Mouse (Mus musculus): ENCODE data around the gene Hsdl1. TPM values are rescaled to one million over a fixed set of nuclear protein-coding genes. Genes with fewer than 3 reads are reported as not detected.

The Hsdl1 gene
- total RNA-seq (2023) = 10 to 100 TPM; 32.4 to 32.8 TPM

GRCm38 (mm10) chr8:119574437-119575365 is at the start of gene Hsdl1, which contains the start of gene Dnaaf1:
Hsdl1 (minus strand) TSS chr8:119575183.
Dnaaf1 (plus strand) TSS chr8:119575235.

GRCm38 (mm10) chr8:119612471-119612870 is 37.5 kb upstream of the Hsdl1 start, which contains the start of gene Adad2:
Adad2 (plus strand) TSS chr8:119612747.

DNA sequence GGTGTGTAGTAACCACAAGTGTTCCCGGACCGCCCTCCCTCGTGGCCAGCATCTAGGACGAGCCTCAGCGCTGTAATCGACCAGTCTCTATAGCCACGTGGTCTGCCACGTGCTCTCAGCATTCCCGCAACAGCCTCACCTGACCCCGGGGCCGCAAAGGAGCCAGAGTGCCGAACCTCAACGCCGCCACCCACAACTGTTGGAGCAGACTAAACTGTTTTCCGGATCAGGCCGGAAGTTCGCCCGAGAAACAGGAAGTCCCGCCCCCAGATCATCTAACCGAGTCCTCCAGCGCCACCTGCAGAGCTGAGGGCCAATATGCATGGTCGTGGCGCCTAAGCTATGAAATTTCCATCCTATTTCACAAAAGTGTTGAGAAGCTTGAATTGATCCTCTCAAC is 30.0 kb upstream of the Hsdl1 start, which contains the start of gene Taf1c:
TSS of gene Taf1c (minus strand) at position 227 of the 400 bp plus-strand sequence.

GRCm38 (mm10) chr8:119558603-119559401 is 16.2 kb downstream of the Hsdl1 start, which contains the start of gene Mbtps1:
Mbtps1 (minus strand) TSS chr8:119558735.

Other genes with a start within 250 kb of the Hsdl1 start
- gene Hsbp1, start 230.7 kb downstream of the Hsdl1 start, total RNA-seq (2023) = 10 to 100 TPM; 54.1 to 60.7 TPM
- 1 to 10 TPM; 7.8 to 7.9 TPM for gene Mlycd, start 180.3 kb downstream of the Hsdl1 start, total RNA-seq (2023)
- gene Osgin1, start 141.1 kb downstream of the Hsdl1 start, total RNA-seq (2023) = 100 to 1,000 TPM; 149 to 177 TPM
- gene Necab2, start 128.5 kb downstream of the Hsdl1 start, total RNA-seq (2023) = 1 to 10 TPM in 1 of 2 experiments, under 1 TPM in 1; 0.99 to 1.5 TPM
- not detected for gene Slc38a8, start 73.5 kb downstream of the Hsdl1 start, total RNA-seq (2023)
- 10 to 100 TPM; 44.8 to 46.8 TPM for gene Mbtps1, start 16.4 kb downstream of the Hsdl1 start, total RNA-seq (2023)
- under 1 TPM; 0.35 to 0.46 TPM for gene Dnaaf1, start 52 bp upstream of the Hsdl1 start, total RNA-seq (2023)
- 1 to 10 TPM; 9.0 TPM for gene Taf1c, start 30.0 kb upstream of the Hsdl1 start, total RNA-seq (2023)
- gene Adad2, start 37.6 kb upstream of the Hsdl1 start, total RNA-seq (2023) = not detected
- not detected for gene Kcng4, start 60.5 kb upstream of the Hsdl1 start, total RNA-seq (2023)
- gene Wfdc1, start 91.2 kb upstream of the Hsdl1 start, total RNA-seq (2023) = not detected
- under 1 TPM; 0.11 to 0.44 TPM for gene Atp2c2, start 124.8 kb upstream of the Hsdl1 start, total RNA-seq (2023)
- 1 to 10 TPM; 3.5 to 3.9 TPM for gene Tldc1, start 203.2 kb upstream of the Hsdl1 start, total RNA-seq (2023)